Mouse (Mus musculus) liver, adult 2 months (tissue): ENCODE results near the gene Exoc3l. TPM values are rescaled to one million over a fixed set of nuclear protein-coding genes. Genes with fewer than 3 reads are reported as not detected.

Experiments
- DNase-seq: peaks from one replicate; pipeline ENCODE4 v3.0.0-alpha.2; 2011; ENCODE audit warnings: low read depth, low spot score; ENCODE audit errors: extremely low read depth
- H3K27ac ChIP-seq: fragments of 200-500 bp; replicated peaks from 2 replicates; pipeline ENCODE4 v1.5.1; 2012; ENCODE audit warnings: low read depth, mild to moderate bottlenecking, control low read depth, inconsistent platforms, low read length; ENCODE audit not compliant: insufficient read depth
- H3K27me3 ChIP-seq: fragments of 200-500 bp; 2 replicates; pipeline ENCODE4 v1.6.1; 2012; ENCODE audit warnings: mild to moderate bottlenecking, moderate library complexity, low read length, inconsistent platforms; ENCODE audit not compliant: control insufficient read depth, insufficient read depth
- H3K36me3 ChIP-seq: fragments of 200-500 bp; 2 replicates; pipeline ENCODE4 v1.6.1; 2012; ENCODE audit warnings: low read length, inconsistent platforms; ENCODE audit not compliant: control insufficient read depth, insufficient read depth
- H3K4me1 ChIP-seq: fragments of 200-500 bp; 2 replicates; pipeline ENCODE4 v1.6.1; 2011; ENCODE audit warnings: low read length; ENCODE audit not compliant: control insufficient read depth, insufficient read depth
- H3K4me3 ChIP-seq: fragments of 200-500 bp; 2 replicates; pipeline ENCODE4 v1.5.1; 2011; ENCODE audit warnings: low read depth, mild to moderate bottlenecking, control low read depth, low read length, moderate library complexity; ENCODE audit not compliant: insufficient read depth
- H3K79me2 ChIP-seq: fragments of 200-500 bp; 2 replicates; pipeline ENCODE4 v1.6.1; 2012; ENCODE audit warnings: inconsistent platforms, mild to moderate bottlenecking, low read length, moderate library complexity; ENCODE audit not compliant: control insufficient read depth, insufficient read depth
- H3K9ac ChIP-seq: fragments of 200-500 bp; 2 replicates; pipeline ENCODE4 v1.6.1; 2012; ENCODE audit warnings: low read depth, mild to moderate bottlenecking, control low read depth, inconsistent platforms, low read length
- CTCF ChIP-seq: fragments of 200-500 bp; IDR thresholded peaks from 2 replicates; pipeline ENCODE4 v1.5.1; 2011; ENCODE audit warnings: low read depth, low read length, control low read depth
- POLR2A ChIP-seq: fragments of 200-500 bp; IDR thresholded peaks from 2 replicates; pipeline ENCODE4 v1.6.1; 2011; ENCODE audit warnings: low read length, control low read depth; ENCODE audit not compliant: insufficient read depth; ENCODE audit errors: extremely low read depth
- WGBS: fragments of 180-500 bp; shearing (Covaris S2); methylation state at CpG from one replicate; pipeline ENCODE4 v1.1.7; 2018; 5-methylcytosine and 5-hydroxymethylcytosine counted together
- polyA plus RNA-seq: library from polyadenylated mRNA; depleted of rRNA; stranded (reverse); fragments of >200 nt; gene quantifications from 2 replicates; pipeline ENCODE4 v1.2.3, GENCODE M21; 2012; rRNA removed
- total RNA-seq: library from RNA; depleted of rRNA; stranded (reverse); fragments of >200 nt; gene quantifications from 2 replicates; pipeline ENCODE4 v1.2.3, GENCODE M21; 2014; rRNA removed

Exoc3l gene
- total and polyA plus RNA-seq, 2 experiments = 3.6 to 9.3 TPM

GRCm38 (mm10) chr8:105254152-105254965 lies 41.5 kb downstream of the Exoc3l start:
- peaks cover 4% of the 10 kb centered on the region; the same call in 1 of the 2 replicates for H3K4me1 ChIP-seq
- peaks cover 33% of the 10 kb centered on the region for H3K36me3 ChIP-seq
- peak overlapping the region; percentile 50 for H3K9ac ChIP-seq
- no peaks in the 10 kb centered on the region for H3K79me2 ChIP-seq
- WGBS = 15% methylated on average over 74 of the region's 74 CpGs
- DNase-seq = peak; percentile 39
- peak overlapping the region; percentile 13; the same call in 1 of the 2 replicates for H3K27ac ChIP-seq
- no peaks in the 10 kb centered on the region for H3K27me3 ChIP-seq
- H3K4me3 ChIP-seq = peak overlapping the region; percentile 68
- 0 out of 2 replicates have a peak, but pooled peaks have one; percentile 20 for TF ChIP-seq POLR2A
- TF ChIP-seq CTCF = peak; percentile 83

- H3K9ac ChIP-seq = no peak overlapping the region
- no peaks in the 10 kb centered on the region for H3K27me3 ChIP-seq
- no peak overlapping the region for H3K4me3 ChIP-seq
- H3K4me1 ChIP-seq = peaks cover 3% of the 10 kb centered on the region; the same call in 1 of the 2 replicates
- 65% methylated on average over 20 of the region's 20 CpGs for WGBS
- H3K27ac ChIP-seq = no peak overlapping the region
- peaks cover 38% of the 10 kb centered on the region for H3K36me3 ChIP-seq
- H3K79me2 ChIP-seq = no peaks in the 10 kb centered on the region
- TF ChIP-seq POLR2A = no peak
- no peak for TF ChIP-seq CTCF
- DNase-seq = no peak
These were observed 42.1 kb downstream of the Exoc3l start for GRCm38 (mm10) chr8:105253766-105254151.

- 83% methylated on average over 10 of the region's 10 CpGs for WGBS
- Histone ChIP-seq H3K4me3 (no peak overlapping the region), H3K4me1 (peaks cover 3% of the 10 kb centered on the region; the same call in 1 of the 2 replicates), H3K9ac (no peak overlapping the region), H3K79me2 (no peaks in the 10 kb centered on the region), H3K36me3 (peaks cover 47% of the 10 kb centered on the region), H3K27ac (no peak overlapping the region), H3K27me3 (no peaks in the 10 kb centered on the region)
- no peak for DNase-seq
- no peak for TF ChIP-seq CTCF
- TF ChIP-seq POLR2A = no peak
These were observed 43.0 kb downstream of the Exoc3l start for GRCm38 (mm10) chr8:105252680-105253537.

- no peak for DNase-seq
- WGBS = 85% methylated on average over 6 of the region's 6 CpGs
- peaks cover 3% of the 10 kb centered on the region; the same call in 1 of the 2 replicates for H3K4me1 ChIP-seq
- H3K27me3 ChIP-seq = no peaks in the 10 kb centered on the region
- H3K4me3 ChIP-seq = no peak overlapping the region
- H3K36me3 ChIP-seq = peaks cover 56% of the 10 kb centered on the region
- no peak overlapping the region for H3K9ac ChIP-seq
- TF ChIP-seq POLR2A = no peak
- no peak for TF ChIP-seq CTCF
- H3K27ac ChIP-seq = no peak overlapping the region
- H3K79me2 ChIP-seq = no peaks in the 10 kb centered on the region
These were observed 43.9 kb downstream of the Exoc3l start for GRCm38 (mm10) chr8:105251954-105252353.

- TF ChIP-seq POLR2A = no peak
- no peak for TF ChIP-seq CTCF
- no peak overlapping the region for H3K4me3 ChIP-seq
- H3K9ac ChIP-seq = no peak overlapping the region
- H3K79me2 ChIP-seq = no peaks in the 10 kb centered on the region; the same call in 1 of the 2 replicates
- peaks cover 75% of the 10 kb centered on the region for H3K36me3 ChIP-seq
- no peak for DNase-seq
- WGBS = 98% methylated on average over 7 of the region's 7 CpGs
- no peaks in the 10 kb centered on the region for H3K27me3 ChIP-seq
- H3K4me1 ChIP-seq = no peaks in the 10 kb centered on the region
- no peak overlapping the region for H3K27ac ChIP-seq
These were observed 54.9 kb downstream of the Exoc3l start for GRCm38 (mm10) chr8:105241016-105241415.

Other genes with a start within 250 kb of the Exoc3l start
- 819 and 925 TPM in 2 replicates for gene Ces3a, start 247.5 kb downstream of the Exoc3l start, total RNA-seq
- gene Ces3a, start 247.5 kb downstream of the Exoc3l start, polyA plus RNA-seq = 768 and 1,045 TPM in 2 replicates
- 271 and 504 TPM in 2 replicates for gene Ces3b, start 212.3 kb downstream of the Exoc3l start, total RNA-seq
- gene Ces3b, start 212.3 kb downstream of the Exoc3l start, polyA plus RNA-seq = 213 and 453 TPM in 2 replicates
- gene Ces4a, start 164.3 kb downstream of the Exoc3l start, total RNA-seq = 0.13 and 0.55 TPM in 2 replicates
- 0.09 and 0.93 TPM in 2 replicates for gene Ces4a, start 164.3 kb downstream of the Exoc3l start, polyA plus RNA-seq
- 13.2 and 15.7 TPM in 2 replicates for gene Cbfb, start 125.4 kb downstream of the Exoc3l start, total RNA-seq
- gene Cbfb, start 125.4 kb downstream of the Exoc3l start, polyA plus RNA-seq = 1.8 and 2.8 TPM in 2 replicates
- 67.3 and 67.5 TPM in 2 replicates for gene D230025D16Rik, start 71.0 kb downstream of the Exoc3l start, total RNA-seq
- gene D230025D16Rik, start 71.0 kb downstream of the Exoc3l start, polyA plus RNA-seq = 39.0 and 54.9 TPM in 2 replicates
- 0.74 and 0.87 TPM in 2 replicates for gene B3gnt9, start 40.9 kb downstream of the Exoc3l start, total RNA-seq
- 1.2 and 1.4 TPM in 2 replicates for gene B3gnt9, start 40.9 kb downstream of the Exoc3l start, polyA plus RNA-seq
- 11.8 and 12.3 TPM in 2 replicates for gene Tradd, start 31.5 kb downstream of the Exoc3l start, total RNA-seq
- gene Tradd, start 31.5 kb downstream of the Exoc3l start, polyA plus RNA-seq = 16.1 and 18.6 TPM in 2 replicates
- 1.9 and 3.4 TPM in 2 replicates for gene Fbxl8, start 31.5 kb downstream of the Exoc3l start, total RNA-seq
- 6.7 and 7.3 TPM in 2 replicates for gene Fbxl8, start 31.5 kb downstream of the Exoc3l start, polyA plus RNA-seq
- 4.4 and 4.8 TPM in 2 replicates for gene Hsf4, start 26.3 kb downstream of the Exoc3l start, total RNA-seq
- gene Hsf4, start 26.3 kb downstream of the Exoc3l start, polyA plus RNA-seq = 9.4 and 11.0 TPM in 2 replicates
- 0.27 and 0.37 TPM in 2 replicates for gene Nol3, start 20.0 kb downstream of the Exoc3l start, total RNA-seq
- 0.40 and 0.43 TPM in 2 replicates for gene Nol3, start 20.0 kb downstream of the Exoc3l start, polyA plus RNA-seq
- gene 4931428F04Rik, start 6.2 kb downstream of the Exoc3l start, total RNA-seq = 0.46 and 1.0 TPM in 2 replicates
- 0.92 and 1.7 TPM in 2 replicates for gene 4931428F04Rik, start 6.2 kb downstream of the Exoc3l start, polyA plus RNA-seq
- 4.4 and 7.2 TPM in 2 replicates for gene E2f4, start 1.6 kb upstream of the Exoc3l start, total RNA-seq
- gene E2f4, start 1.6 kb upstream of the Exoc3l start, polyA plus RNA-seq = 41.7 and 59.0 TPM in 2 replicates
- gene Elmo3, start 9.5 kb upstream of the Exoc3l start, total RNA-seq = 16.8 and 19.5 TPM in 2 replicates
- gene Elmo3, start 9.5 kb upstream of the Exoc3l start, polyA plus RNA-seq = 32.4 and 33.4 TPM in 2 replicates
- 3.0 and 3.2 TPM in 2 replicates for gene Lrrc29, start 30.2 kb upstream of the Exoc3l start, total RNA-seq
- 7.9 and 12.9 TPM in 2 replicates for gene Lrrc29, start 30.2 kb upstream of the Exoc3l start, polyA plus RNA-seq
- 97.9 and 104 TPM in 2 replicates for gene Tmem208, start 30.3 kb upstream of the Exoc3l start, total RNA-seq
- 87.5 and 90.9 TPM in 2 replicates for gene Tmem208, start 30.3 kb upstream of the Exoc3l start, polyA plus RNA-seq
- gene Fhod1, start 51.9 kb upstream of the Exoc3l start, total RNA-seq = 1.7 and 1.9 TPM in 2 replicates
- 3.2 and 7.8 TPM in 2 replicates for gene Fhod1, start 51.9 kb upstream of the Exoc3l start, polyA plus RNA-seq
- gene Slc9a5, start 52.7 kb upstream of the Exoc3l start, total RNA-seq = under 0.01 and 0.20 TPM in 2 replicates
- 0.15 and 0.53 TPM in 2 replicates for gene Slc9a5, start 52.7 kb upstream of the Exoc3l start, polyA plus RNA-seq
- under 0.01 and 0.13 TPM in 2 replicates for gene Plekhg4, start 77.2 kb upstream of the Exoc3l start, total RNA-seq
- 0.09 TPM in 1 of 2 replicates, not detected in the other for gene Plekhg4, start 77.2 kb upstream of the Exoc3l start, polyA plus RNA-seq
- not detected in 2 replicates for gene Kctd19, start 117.4 kb upstream of the Exoc3l start, total RNA-seq
- not detected in 2 replicates for gene Kctd19, start 117.4 kb upstream of the Exoc3l start, polyA plus RNA-seq
- gene Lrrc36, start 117.5 kb upstream of the Exoc3l start, total RNA-seq = not detected in 2 replicates
- gene Lrrc36, start 117.5 kb upstream of the Exoc3l start, polyA plus RNA-seq = not detected in 2 replicates
- 0.47 and 0.65 TPM in 2 replicates for gene Tppp3, start 175.4 kb upstream of the Exoc3l start, total RNA-seq
- 0.51 and 0.80 TPM in 2 replicates for gene Tppp3, start 175.4 kb upstream of the Exoc3l start, polyA plus RNA-seq
- gene Zdhhc1, start 200.8 kb upstream of the Exoc3l start, total RNA-seq = 1.9 and 2.3 TPM in 2 replicates
- gene Zdhhc1, start 200.8 kb upstream of the Exoc3l start, polyA plus RNA-seq = 2.3 and 4.5 TPM in 2 replicates
- gene Hsd11b2, start 222.7 kb upstream of the Exoc3l start, total RNA-seq = not detected in 2 replicates
- 0.09 and 0.12 TPM in 2 replicates for gene Hsd11b2, start 222.7 kb upstream of the Exoc3l start, polyA plus RNA-seq